Mouse (Mus musculus) A20 (cell line): ENCODE results near the gene Stx4a.

Experiments used
- DNase-seq: peaks from one replicate; pipeline ENCODE4 v3.0.0-alpha.2; 2011; ENCODE audit warnings: low read depth, low spot score

Gene Stx4a

GRCm38 (mm10) chr7:127898179-127898956 lies 74.3 kb downstream of the Stx4a start:
- peak; percentile 67 for DNase-seq
